Mouse (Mus musculus): ENCODE results near the gene Gm4737. TPM values are rescaled to one million over a fixed set of nuclear protein-coding genes. Genes with fewer than 3 reads are reported as not detected.
A peak's percentile ranks its signal among the peaks of the same experiment; 100 is the strongest.
"Not testable (repeated sequence)": the region's sequence is repeated elsewhere in the genome, so short reads cannot be mapped to it uniquely, and the experiment has no call there.

Gm4737 gene
- polyA plus RNA-seq (2015; fragmentation: Nextera tagmentation; extraction: Ambion mirVana): 1.2 and 2.1 TPM in 2 replicates

DNA sequence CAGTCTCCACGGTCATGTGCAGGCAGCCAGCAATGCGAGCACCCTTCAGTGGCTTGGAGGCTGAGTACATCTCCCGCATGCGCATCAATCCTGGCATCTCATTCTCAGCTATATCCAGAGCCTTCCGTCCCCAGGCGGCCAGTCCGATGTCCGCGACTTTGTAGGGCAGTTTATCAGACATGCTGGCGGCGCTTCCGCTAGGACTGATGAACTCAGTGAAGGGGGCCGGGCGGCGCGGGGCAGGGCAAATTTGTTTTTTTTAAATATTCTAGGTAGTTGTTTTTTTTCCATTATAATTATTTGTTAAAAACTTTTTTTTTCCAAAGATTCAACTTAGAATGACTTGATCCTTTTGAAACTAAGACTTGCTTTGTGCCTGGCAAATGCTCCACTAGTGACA lies at the start of gene Gm4737:
Gm4737 (minus strand) TSS at position 246 of the 400 bp plus-strand sequence.
- H3K9me3 ChIP-seq; H3K4me1 ChIP-seq; H3K4me3 ChIP-seq; H3K36me3 ChIP-seq (replicated peaks); H3K9ac ChIP-seq; H3K4me2 ChIP-seq; H3K27ac ChIP-seq; H3K27me3 ChIP-seq (replicated peaks); ATAC-seq (replicated peaks): not testable (repeated sequence)
- 95% methylated on average over 12 of the region's 16 CpGs for WGBS

DNA sequence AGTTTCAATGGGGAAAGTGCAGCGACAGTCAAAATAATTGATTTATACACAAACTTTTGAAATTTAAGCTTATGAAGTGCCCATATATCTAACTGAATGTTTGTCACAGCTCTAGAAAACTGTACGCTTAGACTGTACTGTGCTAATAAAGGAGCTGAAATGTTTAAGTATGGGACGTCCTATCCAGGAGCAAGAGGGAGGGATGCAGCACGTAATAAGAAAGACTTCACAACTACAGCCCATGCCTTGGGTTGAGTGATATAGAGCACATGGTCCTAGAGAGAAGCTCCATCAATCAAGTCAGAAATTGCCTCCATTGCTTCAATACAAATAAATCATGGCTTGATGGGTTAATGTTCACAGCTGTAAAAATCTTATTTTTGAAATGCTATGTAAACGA lies 40.9 kb upstream of the Gm4737 start:
- Histone ChIP-seq H3K9ac (no peak overlapping the region), H3K27ac (no peak overlapping the region), H3K9me3 (no peaks in the 10 kb centered on the region), H3K27me3 (replicated peaks) (no peaks in the 10 kb centered on the region), H3K36me3 (replicated peaks) (no peaks in the 10 kb centered on the region), H3K4me3 (no peak overlapping the region), H3K4me2 (no peak overlapping the region), H3K4me1 (no peaks in the 10 kb centered on the region)
- 93% methylated on average over 5 of the region's 5 CpGs for WGBS
- ATAC-seq (replicated peaks): no peak

DNA sequence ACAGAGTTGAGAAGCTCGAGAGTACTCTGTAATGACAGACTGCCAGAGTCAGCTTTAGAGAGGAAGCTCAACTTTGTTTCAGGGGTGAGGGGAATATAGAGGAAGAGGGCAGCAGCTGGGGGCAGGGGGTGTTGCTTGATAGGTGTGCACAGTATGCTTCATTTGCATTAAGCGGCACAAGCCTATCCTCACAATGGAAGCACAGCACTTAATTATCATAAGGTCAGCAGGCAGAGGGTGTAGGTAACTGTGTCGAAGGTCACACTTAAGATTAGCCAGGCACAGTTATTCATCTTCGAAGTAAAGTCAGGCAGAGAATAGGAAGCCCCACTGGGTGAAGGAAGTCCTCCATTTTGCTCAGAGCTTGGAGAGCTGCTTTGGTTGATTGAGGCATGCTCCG lies 28.2 kb upstream of the Gm4737 start:
- WGBS: 74% methylated on average over 5 of the region's 5 CpGs
- H3K27ac ChIP-seq: no peak overlapping the region
- no peaks in the 10 kb centered on the region for H3K27me3 ChIP-seq (replicated peaks)
- no peak overlapping the region for H3K4me3 ChIP-seq
- ATAC-seq (replicated peaks): no peak
- H3K36me3 ChIP-seq (replicated peaks): no peaks in the 10 kb centered on the region
- no peaks in the 10 kb centered on the region for H3K4me1 ChIP-seq
- no peak overlapping the region for H3K4me2 ChIP-seq
- no peaks in the 10 kb centered on the region for H3K9me3 ChIP-seq
- no peak overlapping the region for H3K9ac ChIP-seq

DNA sequence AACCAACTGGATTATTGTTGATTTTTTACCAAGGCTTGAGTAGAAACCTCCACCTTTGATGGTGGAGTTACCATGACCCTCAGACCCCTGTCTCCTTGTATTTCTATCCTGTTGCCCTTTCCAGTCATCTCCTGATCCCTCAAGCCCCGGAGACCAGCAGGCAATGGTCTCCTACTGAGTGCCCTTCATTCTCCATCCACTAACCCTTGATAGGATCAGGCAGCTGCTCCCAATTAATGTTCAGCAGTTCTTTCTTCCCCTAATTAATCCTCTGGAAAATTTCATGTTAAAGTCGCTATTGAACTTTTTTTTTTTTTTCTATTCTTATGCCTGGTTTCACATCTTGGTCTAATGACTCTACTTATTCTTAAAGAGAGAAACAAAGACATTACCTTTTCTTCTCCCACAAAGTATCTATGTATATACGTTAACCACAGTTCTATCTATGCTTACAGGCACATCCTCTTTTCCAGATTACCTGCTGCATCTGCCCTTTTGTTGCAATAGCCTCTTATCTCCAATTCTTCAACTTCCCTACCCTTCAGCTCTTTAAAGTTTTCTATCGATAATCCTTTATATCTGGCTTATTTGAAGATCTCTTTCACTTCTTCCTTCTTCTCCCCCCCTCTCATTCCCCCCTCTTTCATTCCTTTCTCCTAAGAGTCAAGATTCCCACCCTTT lies 23.4 kb upstream of the Gm4737 start:
- Histone ChIP-seq H3K9me3 (no peaks in the 10 kb centered on the region), H3K4me2 (no peak overlapping the region), H3K27ac (no peak overlapping the region), H3K9ac (no peak overlapping the region), H3K36me3 (replicated peaks) (no peaks in the 10 kb centered on the region), H3K4me3 (no peak overlapping the region), H3K4me1 (no peaks in the 10 kb centered on the region), H3K27me3 (replicated peaks) (no peaks in the 10 kb centered on the region)
- ATAC-seq (replicated peaks): no peak
- 45% methylated on average over 4 of the region's 4 CpGs for WGBS

DNA sequence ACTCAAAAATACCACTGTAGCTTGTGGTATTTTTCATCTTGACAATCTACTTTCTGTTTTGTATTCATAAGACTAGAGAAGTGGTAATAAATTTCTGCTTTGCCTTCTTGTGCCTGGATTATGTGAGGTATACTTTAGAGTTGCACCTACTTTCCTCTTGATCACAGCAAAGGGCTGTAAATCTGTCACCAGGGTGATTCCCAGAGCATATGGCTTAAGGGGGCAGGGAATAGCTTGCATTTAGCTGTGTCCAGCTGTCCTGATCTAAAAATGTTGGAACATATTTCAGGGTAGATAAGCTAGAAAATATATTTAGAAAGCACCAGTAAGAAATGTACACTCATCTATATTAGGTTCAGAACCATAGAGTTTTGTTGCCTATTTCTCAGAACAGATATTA lies 18.2 kb upstream of the Gm4737 start:
- no peak for ATAC-seq (replicated peaks)
- Histone ChIP-seq H3K9ac (no peak overlapping the region), H3K4me1 (no peaks in the 10 kb centered on the region), H3K27me3 (replicated peaks) (no peaks in the 10 kb centered on the region), H3K4me2 (no peak overlapping the region), H3K36me3 (replicated peaks) (no peaks in the 10 kb centered on the region), H3K9me3 (no peaks in the 10 kb centered on the region), H3K4me3 (no peak overlapping the region), H3K27ac (no peak overlapping the region)

DNA sequence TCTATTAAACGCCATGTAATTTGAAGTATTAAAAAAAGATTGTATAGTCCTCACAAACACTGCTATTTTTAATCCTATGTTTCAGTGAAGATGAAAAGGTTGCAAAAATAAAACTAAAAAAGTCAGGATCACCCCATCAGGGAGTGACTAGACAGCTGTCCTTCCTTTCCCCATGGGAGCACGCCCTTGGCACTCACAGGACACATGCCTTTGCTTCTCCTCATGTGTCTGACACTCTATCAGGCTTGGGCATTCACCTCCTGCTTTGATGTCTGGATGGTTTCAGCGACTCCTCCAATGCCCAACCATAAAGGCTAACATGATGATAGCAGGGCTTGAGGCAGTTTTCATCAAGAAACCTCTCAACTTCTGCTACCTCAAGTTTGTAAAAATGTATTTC lies 12.1 kb upstream of the Gm4737 start:
- Histone ChIP-seq H3K9me3 (no peaks in the 10 kb centered on the region), H3K27me3 (replicated peaks) (no peaks in the 10 kb centered on the region), H3K36me3 (replicated peaks) (no peaks in the 10 kb centered on the region), H3K4me1 (no peaks in the 10 kb centered on the region), H3K4me2 (no peak overlapping the region), H3K27ac (no peak overlapping the region), H3K9ac (no peak overlapping the region), H3K4me3 (no peak overlapping the region)
- WGBS: 85% methylated on average over 3 of the region's 3 CpGs
- no peak for ATAC-seq (replicated peaks)

GRCm38 (mm10) chr16:46165305-46165704 lies 10.4 kb upstream of the Gm4737 start:
- H3K27me3 ChIP-seq (replicated peaks): no peaks in the 10 kb centered on the region
- no peaks in the 10 kb centered on the region for H3K4me1 ChIP-seq
- H3K4me3 ChIP-seq: no peak overlapping the region
- no peak for ATAC-seq (replicated peaks)
- H3K9ac ChIP-seq: no peak overlapping the region
- no peak overlapping the region for H3K4me2 ChIP-seq
- no peaks in the 10 kb centered on the region for H3K9me3 ChIP-seq
- no peaks in the 10 kb centered on the region for H3K36me3 ChIP-seq (replicated peaks)
- 86% methylated on average over 4 of the region's 4 CpGs for WGBS
- no peak overlapping the region for H3K27ac ChIP-seq

GRCm38 (mm10) chr16:46151141-46151540 lies 3.7 kb downstream of the Gm4737 start:
- Histone ChIP-seq H3K27me3 (replicated peaks) (no peaks in the 10 kb centered on the region), H3K4me3 (no peak overlapping the region), H3K4me1 (no peaks in the 10 kb centered on the region), H3K9me3 (no peaks in the 10 kb centered on the region), H3K27ac (no peak overlapping the region), H3K4me2 (no peak overlapping the region), H3K9ac (no peak overlapping the region), H3K36me3 (replicated peaks) (no peaks in the 10 kb centered on the region)
- no peak for ATAC-seq (replicated peaks)

DNA sequence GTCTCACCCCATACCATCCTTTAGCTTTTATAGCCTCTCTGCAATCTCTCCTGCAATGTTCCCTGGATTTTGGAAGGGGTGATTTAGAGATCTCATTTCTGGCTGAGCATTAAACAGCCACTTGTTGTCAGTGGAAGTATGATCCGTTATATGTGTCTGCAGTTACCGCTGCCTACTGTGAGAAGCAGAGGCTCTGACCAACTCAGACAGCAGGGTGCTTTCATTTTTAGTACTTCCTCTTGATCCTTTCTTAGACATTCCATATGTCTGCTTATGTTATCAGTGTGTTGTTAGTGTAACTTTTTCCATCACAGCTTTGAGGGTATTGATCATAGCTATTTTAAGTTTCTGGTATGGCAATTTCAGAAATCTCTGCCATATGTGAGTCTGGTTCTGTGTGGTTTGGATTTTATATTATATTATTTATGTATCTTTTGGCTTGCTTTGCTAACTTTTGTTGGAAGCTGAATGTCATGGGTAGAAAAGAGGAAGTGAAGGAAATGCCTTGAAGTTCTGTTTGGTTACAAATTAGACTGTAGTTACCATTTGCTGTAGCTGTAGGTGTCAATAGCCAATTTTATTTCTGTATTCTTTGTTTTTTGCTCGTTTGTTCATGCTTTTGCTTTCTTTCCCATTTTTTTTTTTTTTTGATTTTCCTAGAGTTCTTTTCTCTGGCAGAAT lies 6.1 kb downstream of the Gm4737 start:
- H3K4me3 ChIP-seq: no peak overlapping the region
- H3K9ac ChIP-seq: no peak overlapping the region
- no peak for ATAC-seq (replicated peaks)
- no peaks in the 10 kb centered on the region for H3K27me3 ChIP-seq (replicated peaks)
- no peaks in the 10 kb centered on the region for H3K36me3 ChIP-seq (replicated peaks)
- H3K4me2 ChIP-seq: no peak overlapping the region
- no peaks in the 10 kb centered on the region for H3K4me1 ChIP-seq
- H3K27ac ChIP-seq: no peak overlapping the region
- H3K9me3 ChIP-seq: no peaks in the 10 kb centered on the region
- WGBS: 76% methylated on average over 3 of the region's 3 CpGs

DNA sequence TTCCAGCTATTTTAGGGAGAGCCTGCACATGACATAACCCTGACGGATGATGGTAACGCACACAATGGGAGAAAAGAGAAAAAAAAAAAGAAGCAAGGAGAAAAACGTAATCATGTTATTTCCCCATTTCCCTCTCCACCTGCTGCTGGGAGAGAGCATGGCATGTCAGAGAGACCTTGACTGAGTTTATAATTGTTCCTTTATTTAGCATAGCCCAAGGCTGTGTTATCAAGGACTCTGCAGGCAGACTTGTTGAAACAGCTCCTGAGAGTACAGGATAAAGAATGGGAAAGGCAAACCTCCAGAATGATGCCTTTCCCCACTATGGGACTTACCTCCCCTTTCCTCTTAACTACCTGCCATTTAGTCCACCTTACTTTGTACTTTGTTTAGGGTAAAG lies 7.9 kb downstream of the Gm4737 start:
- no peaks in the 10 kb centered on the region for H3K9me3 ChIP-seq
- no peak overlapping the region for H3K27ac ChIP-seq
- 76% methylated on average over 3 of the region's 3 CpGs for WGBS
- ATAC-seq (replicated peaks): no peak
- H3K4me3 ChIP-seq: no peak overlapping the region
- H3K36me3 ChIP-seq (replicated peaks): no peaks in the 10 kb centered on the region
- no peaks in the 10 kb centered on the region for H3K4me1 ChIP-seq
- H3K4me2 ChIP-seq: no peak overlapping the region
- H3K27me3 ChIP-seq (replicated peaks): no peaks in the 10 kb centered on the region
- H3K9ac ChIP-seq: no peak overlapping the region

DNA sequence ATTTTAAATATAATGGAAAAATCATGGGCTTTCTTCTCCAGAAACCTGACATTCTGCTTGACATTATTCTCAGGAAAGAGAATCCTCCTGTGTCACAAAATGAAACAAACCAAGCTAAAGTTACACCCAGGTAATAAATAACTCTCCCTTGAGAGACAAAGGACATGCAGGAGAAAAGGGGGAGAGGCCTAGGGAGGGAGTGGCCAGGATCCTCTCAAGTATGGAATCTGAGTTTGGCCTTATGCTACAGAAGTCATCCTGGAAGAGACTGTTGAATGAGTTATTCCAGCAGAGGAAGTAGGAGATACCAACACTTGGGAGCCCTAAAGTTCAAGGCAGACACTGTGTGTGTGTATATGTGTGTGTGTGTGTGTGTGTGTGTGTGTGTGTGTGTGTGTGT lies 32.6 kb downstream of the Gm4737 start:
- no peak overlapping the region for H3K27ac ChIP-seq
- no peak for ATAC-seq (replicated peaks)
- H3K4me2 ChIP-seq: no peak overlapping the region
- no peaks in the 10 kb centered on the region for H3K27me3 ChIP-seq (replicated peaks)
- no peaks in the 10 kb centered on the region for H3K36me3 ChIP-seq (replicated peaks)
- H3K9me3 ChIP-seq: no peaks in the 10 kb centered on the region
- no peak overlapping the region for H3K9ac ChIP-seq
- H3K4me3 ChIP-seq: no peak overlapping the region
- 0 out of 2 replicates have a peak, but pooled peaks cover 4% of the 10 kb centered on the region for H3K4me1 ChIP-seq

- Histone ChIP-seq H3K4me3 (no peak overlapping the region), H3K9me3 (no peaks in the 10 kb centered on the region), H3K9ac (no peak overlapping the region), H3K27ac (no peak overlapping the region), H3K36me3 (replicated peaks) (no peaks in the 10 kb centered on the region), H3K4me2 (no peak overlapping the region), H3K27me3 (replicated peaks) (no peaks in the 10 kb centered on the region), H3K4me1 (0 out of 2 replicates have a peak, but pooled peaks cover 4% of the 10 kb centered on the region)
- 41% methylated on average over 2 of the region's 2 CpGs for WGBS
- peak; percentile 81 for ATAC-seq (replicated peaks)
Measured at GRCm38 (mm10) chr16:46121420-46121819, 33.5 kb downstream of the Gm4737 start.

DNA sequence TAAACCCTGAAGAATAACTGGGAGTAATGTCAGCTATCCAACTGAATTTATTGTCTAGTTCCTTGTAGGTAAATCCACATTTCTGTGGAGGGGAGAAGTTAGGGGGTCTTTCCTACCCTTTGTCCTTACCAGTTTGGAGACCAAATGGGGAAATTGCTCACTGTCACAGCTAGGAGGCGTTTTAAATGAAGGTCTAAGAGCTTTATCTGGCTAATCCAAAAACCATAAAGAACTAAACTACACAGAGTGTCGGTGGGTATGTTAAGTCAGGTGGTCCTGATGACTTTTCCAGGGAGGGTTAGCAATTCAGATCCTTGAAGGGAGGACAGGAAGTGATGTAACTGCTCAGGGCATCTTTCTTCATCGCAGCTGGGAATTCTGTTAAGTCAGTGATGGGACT lies 34.3 kb downstream of the Gm4737 start:
- H3K4me1 ChIP-seq: 0 out of 2 replicates have a peak, but pooled peaks cover 4% of the 10 kb centered on the region
- 65% methylated on average over 3 of the region's 3 CpGs for WGBS
- H3K27me3 ChIP-seq (replicated peaks): no peaks in the 10 kb centered on the region
- H3K27ac ChIP-seq: no peak overlapping the region
- H3K36me3 ChIP-seq (replicated peaks): no peaks in the 10 kb centered on the region
- H3K4me3 ChIP-seq: no peak overlapping the region
- H3K9ac ChIP-seq: no peak overlapping the region
- no peak for ATAC-seq (replicated peaks)
- no peak overlapping the region for H3K4me2 ChIP-seq
- H3K9me3 ChIP-seq: no peaks in the 10 kb centered on the region
